Mouse (Mus musculus) adrenal gland, postnatal 14 days (tissue): ENCODE measurements around the gene Cpne6. TPM values are rescaled to one million over a fixed set of nuclear protein-coding genes. Genes with fewer than 3 reads are reported as not detected.
A peak's percentile ranks its signal among the peaks of the same experiment; 100 is the strongest.

Source experiments
- DNase-seq: peaks from one replicate; pipeline ENCODE4 v3.0.0; 2021; ENCODE audit warnings: mixed read lengths
- total RNA-seq: library from RNA; stranded (reverse); gene quantifications from 2 replicates; pipeline ENCODE4 v1.2.3, GENCODE M21; 2021

The Cpne6 gene
- total RNA-seq, 1 experiment from 2014 or later, result not detected

DNA sequence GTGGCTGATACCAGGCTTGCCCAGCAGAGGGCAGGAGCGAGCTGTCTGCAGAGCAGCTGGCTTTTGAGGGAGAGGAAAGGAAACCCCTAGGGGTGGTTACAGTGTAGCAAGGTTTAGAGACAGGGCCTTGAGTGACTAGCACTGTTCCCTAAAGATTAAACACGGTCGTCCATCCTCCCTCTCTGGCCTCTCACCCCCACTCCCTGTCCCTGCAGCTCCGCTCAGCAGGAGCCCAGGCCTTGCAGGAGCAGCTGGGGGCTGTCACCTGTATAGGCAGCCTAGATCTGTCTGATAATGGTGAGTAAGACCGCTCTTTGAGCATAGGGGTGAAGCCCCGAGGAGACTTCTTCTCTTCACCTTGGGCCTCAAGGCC lies 12.8 kb upstream of the Cpne6 start:
- DNase-seq, result peak; percentile 93

DNA sequence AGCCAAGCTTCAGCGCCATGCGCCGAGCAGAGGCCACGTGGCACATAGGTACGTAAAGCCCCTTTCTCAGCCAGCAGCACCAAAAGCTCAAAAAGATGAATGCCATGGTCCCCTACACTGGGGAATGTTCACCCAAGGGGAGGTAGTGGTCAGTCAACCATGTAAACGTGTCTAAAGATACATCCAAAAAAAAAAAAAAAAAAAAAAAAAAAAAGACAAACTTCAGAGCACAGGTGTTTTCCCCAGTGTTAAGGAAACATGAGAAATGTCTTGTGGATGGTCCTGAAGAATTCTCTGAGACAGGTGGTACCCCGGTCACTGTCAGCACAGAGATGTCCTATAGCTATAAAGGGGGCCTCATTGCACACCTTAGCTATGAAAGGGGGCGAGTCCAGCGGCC lies 4.6 kb upstream of the Cpne6 start:
- DNase-seq, result no peak

DNA sequence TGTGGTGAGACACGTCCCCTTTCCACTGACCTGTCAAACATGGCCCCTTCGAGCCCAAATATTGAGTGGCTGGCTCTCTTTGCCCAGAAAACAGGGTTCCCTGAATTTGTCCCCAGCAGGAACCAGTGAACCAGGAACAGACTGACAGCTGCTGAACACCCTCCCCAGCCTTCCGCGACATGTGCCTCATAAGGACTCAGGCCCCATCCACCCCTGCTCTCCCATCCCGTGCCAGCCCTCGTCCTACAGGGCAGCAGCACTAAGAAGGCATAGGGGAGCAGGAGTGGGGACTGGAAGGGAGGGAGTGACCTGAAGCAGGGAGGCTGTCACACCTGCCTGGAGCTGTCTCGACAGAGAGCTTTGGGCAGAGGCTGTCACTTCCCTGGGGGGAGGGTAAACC lies 2.4 kb upstream of the Cpne6 start:
- DNase-seq, result no peak

DNA sequence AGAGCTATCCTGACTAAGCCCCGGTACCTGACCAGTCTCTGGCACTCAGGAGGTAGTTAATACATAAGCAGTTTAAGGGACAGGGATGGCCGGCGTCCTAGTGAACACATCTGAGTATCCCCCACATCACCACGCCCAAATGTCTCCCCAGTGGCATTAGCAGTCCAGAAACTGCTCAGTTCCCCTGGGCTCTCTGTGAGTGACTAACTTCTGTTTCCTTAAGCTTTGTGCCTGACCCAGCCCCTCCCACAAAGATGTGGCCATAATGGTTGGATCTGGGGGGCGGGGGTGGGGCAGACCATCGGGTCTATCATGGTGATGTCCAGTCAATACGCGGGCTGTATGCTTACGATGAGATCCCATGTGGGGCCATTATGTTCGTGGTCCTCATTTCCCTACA lies 705 bp upstream of the Cpne6 start:
- DNase-seq, result no peak

DNA sequence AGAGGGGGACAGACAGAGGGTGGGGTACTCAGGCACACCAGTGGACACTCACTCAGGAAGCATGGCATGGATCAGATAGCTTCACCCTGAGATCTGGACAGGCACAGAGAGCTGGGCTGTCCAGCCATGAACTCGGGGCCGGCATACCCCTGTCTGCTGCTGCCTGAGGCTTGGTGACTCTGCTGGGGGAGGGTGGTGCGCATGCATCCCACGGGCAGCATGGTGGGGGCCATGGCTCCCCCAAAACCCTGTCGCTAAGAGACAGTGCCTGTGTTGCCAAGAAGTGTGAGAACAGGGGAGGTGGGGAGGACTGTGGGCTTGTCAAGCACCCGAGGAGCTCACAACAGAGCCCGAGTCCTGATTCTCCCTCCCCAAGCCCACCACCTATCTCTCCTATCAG lies 792 bp downstream of the Cpne6 start:
- DNase-seq, result no peak

DNA sequence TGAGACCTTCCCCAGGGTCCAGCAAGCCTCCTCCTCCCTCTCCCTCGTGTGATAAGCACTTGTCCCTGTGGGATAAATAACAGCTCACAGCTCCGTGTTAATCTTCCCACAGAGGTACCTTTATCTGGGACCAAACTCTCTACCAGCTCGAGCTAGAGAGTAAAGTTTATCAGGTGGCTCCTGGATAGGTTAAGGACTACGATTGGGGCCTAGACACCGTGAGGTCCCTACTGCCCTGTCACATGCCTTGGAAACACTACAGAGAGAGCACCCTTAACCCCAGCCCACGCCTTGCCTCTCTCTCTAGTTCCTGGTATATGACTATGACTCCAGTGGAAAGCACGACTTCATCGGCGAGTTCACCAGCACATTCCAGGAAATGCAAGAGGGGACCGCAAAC lies 3.7 kb downstream of the Cpne6 start:
- no peak for DNase-seq

DNA sequence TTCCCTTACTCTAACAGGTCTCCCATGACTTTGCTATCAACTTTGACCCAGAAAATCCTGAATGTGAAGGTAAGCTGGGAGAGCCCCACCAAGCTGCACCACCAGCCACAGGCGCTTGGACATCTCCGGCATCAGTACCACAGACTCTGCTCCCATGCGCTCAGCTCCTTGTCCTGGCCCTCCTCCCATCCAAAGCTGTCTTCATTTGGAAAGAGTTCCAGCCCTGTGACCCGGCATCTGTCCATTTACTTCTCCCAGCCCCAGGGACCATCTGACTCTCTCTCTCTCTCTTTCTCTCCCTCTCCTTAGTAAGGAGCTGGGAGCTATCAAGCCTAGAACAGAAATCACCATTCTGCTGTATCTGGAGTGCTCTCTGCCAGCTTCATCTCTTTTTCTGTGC lies 5.6 kb downstream of the Cpne6 start:
- no peak for DNase-seq

DNA sequence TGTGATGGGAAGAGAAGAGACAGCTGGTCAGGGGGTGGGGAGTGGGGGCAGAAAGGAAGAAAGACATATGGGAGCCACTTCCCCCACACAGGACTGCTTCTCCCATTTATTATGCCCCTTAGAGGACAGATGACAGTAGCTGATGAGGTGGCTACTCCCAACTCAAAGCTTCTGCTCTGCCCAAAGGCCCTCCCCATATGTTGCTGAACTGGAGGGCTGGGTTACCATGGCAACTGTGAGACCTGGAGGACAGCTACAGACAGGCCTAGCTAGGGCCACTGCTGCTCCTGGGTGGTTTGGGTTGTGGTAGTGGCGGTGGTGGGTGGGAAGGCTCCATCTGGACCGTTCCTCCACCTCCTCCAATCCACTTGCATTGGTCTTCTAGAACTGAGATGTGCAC lies 8.7 kb downstream of the Cpne6 start:
- no peak for DNase-seq

DNA sequence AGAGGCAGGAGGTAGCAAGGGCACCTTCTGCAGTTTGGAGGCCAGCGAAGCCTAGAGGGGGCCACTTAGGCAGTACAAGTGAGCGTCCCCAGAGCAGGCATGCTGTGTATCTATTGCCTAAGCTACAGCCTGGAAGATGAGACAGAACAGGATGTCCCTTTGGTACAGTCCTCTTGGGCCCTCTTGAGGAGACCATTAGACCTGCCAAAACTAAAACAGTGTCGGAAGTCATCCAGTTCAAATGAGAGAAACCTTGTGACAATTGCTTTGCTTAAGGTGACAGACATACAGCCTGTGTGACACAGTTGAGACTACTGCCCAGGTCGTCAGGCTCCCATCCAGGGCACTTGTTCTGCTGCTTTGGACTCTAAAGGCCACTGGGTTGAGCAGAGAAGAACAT lies 9.4 kb downstream of the Cpne6 start:
- DNase-seq, result no peak

DNA sequence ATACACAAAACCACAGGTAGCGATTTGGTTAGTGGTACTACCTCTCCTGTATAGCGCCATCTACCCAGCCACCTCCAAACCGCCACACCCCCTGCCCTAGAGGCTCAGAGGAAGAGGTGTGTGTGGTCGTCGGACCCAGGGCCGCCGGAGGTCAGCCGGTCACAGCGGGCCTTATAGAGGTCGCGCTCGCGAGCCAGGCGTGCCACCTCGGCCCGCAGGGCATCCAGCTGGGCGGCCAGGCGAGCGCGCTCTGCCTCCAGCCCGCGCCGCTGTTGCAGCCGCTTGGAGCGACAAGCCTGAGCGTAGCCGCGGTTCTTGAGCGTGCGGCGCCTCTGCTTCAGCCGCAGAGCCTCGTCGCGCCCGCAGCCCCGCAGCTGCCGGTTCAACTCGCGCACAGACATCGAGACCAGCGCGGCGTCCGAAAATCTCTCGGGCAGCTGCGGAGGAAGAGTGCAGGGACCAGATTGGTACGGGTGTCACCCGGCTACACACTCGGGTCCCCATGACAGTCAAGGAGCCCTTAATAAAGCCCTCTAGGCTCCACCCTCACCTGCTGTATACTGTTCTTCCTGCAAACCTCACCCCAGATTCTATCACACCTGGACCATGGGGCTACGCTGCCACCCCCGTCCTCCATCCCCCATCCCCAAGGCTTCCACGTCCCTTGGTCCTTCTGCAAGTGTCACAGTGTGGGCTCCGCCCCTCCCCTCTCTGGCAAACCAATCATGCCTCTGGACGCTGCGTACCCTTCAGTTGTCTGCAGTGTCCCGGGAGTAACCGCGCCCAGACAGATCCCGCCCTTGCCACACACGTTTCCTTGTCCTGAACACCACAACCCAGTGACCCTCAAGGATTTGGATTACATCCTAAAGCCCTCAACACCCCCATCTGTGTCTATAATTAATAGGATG lies 10.5 kb downstream of the Cpne6 start:
- peak; percentile 49 for DNase-seq

DNA sequence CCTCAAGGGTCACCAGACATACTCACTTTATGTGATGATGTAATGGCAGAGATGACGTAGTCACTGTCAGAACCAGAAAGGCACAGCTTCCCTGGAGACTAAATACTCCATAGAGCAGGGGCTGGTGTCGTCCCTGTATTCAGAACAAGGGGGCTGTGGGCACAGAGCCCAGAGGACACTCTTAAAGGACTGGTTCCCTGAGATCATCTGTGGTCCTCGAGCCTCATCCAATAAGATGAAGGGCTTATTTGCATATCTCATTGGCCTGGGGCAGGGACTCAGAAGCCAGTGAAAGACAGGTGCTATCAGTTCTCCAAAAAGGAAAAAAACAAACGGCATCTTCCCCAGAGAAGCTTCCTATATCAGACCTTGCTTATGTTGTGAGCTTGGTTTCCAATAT lies 13.8 kb downstream of the Cpne6 start:
- DNase-seq, result no peak

DNA sequence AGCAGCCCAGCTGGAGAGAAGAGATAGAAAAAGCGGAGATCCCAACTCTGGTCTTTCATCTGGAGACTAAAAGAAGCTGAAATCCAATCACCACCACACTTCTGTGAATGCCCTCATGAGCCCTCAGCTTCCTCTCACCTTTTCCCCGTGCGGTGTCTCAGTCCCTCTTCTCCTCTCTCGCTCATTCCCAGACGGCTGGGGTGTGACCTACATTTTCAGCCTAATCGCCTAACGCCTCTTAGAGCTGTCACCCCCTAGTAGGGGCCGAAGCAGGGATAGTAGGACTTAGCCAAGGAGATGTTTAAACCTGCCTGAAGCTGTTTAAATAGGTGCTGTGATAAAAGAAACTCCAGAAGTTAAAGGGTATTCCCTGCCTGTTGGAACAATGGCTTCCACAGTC lies 14.5 kb downstream of the Cpne6 start, which contains the start of gene Nrl:
Gene Nrl (minus strand): TSS at position 197 of the 400 bp plus-strand sequence.
- no peak for DNase-seq

DNA sequence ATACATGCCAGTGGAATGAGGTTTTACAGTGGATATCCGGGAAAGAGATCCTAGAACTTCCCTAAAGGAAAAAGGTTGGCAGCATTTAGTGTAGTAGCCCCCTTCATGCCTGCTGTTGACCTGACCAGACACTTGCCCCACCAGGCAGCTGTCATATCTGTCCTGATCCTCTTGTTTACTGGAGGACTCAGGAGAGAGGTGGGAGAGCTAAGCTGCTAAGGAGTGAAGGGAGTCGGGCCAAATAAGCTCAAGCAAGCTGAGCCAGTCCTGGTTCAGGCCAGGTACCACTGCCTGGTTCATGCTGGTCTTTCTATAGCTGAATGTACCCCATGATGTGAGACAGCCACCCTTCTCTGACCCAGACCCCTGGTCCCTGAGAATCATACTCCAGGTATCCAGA lies 16.4 kb downstream of the Cpne6 start:
- DNase-seq, result no peak

DNA sequence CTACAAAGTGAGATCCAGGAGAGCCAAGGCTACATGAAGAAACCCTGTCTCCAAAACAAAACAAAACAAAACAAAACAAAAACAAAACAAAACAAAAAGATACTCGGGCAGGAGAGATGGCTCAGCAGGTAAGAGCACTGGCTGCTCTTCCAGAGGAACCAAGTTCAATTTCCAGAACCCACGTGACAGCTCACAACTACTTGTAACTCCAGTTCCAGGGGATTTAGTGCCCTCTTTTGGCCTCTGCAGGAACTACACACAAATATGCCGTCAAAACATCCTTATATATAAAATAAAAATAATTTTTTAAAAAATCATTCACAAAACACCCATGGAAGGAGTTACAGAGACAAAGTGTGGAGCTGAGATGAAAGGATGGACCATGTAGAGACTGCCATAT lies 17.7 kb downstream of the Cpne6 start:
- peak; percentile 28 for DNase-seq

DNA sequence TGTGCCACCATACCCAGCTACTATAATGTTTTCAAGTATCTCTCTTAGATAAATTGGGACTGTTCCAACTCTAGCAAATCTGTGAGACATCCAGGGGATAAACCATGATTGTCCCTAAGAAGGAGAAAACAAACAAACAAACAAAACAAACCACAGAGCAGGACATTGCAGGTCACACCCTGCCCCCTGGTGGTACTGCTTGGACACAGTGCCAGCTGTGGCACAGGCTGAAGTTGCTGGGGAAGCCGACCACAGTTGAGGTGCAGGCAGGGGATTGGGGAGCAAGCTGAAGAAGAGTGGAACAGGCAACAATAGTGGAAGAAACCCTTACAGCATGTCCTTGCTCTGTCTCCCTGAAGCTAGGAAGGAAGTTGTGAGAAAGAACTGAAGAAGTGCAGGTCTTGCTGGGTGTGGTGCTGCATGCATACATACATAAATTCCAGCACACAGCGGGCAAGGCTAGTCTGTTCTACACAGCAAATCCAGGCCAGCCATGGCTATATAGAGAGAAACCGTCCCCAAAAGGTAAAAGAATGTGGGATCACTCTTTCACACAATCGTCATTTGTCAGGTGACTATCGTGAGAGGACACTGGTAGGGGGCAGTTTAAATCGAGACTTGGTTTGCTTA lies 26.0 kb downstream of the Cpne6 start:
- DNase-seq, result peak; percentile 74

DNA sequence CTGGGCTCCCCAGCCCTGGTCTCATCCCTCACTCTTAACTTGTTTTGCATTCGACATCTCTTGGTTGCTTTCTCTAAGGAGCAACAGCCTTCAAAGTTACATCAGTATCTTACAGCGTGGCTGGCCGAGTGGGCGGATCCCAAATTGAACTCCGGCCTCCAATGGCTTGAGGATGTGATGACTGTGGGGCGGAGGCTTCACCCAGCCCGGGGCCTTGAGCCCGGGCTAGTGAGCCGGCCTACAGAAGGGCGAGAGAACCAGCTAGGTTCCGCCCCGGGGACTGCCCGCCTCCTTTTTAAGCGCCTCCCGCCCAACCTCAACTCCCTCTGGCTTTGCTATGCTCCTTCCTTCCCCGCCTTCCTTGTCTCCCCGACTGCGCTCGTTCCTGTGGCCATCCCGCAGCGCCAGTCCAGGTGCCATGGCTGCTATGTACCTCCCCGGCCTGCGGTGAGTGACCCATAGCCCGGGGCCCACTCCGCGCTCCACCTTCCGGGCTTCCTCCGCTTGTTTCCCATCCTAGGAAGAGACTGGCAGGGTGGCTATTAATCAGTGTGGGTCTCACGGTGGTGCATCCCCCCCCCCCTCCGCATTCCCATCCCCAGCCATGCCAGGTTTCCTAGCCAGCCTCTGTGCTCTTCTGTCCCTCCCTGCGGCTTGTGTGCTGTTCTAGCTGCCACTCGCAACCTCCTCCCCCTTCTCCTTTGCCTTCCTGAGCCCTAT lies 30.0 kb downstream of the Cpne6 start, which contains the start of gene Pck2:
Gene Pck2 (plus strand): TSS at position 200 of the 720 bp plus-strand sequence.
- DNase-seq, result peak; percentile 95

DNA sequence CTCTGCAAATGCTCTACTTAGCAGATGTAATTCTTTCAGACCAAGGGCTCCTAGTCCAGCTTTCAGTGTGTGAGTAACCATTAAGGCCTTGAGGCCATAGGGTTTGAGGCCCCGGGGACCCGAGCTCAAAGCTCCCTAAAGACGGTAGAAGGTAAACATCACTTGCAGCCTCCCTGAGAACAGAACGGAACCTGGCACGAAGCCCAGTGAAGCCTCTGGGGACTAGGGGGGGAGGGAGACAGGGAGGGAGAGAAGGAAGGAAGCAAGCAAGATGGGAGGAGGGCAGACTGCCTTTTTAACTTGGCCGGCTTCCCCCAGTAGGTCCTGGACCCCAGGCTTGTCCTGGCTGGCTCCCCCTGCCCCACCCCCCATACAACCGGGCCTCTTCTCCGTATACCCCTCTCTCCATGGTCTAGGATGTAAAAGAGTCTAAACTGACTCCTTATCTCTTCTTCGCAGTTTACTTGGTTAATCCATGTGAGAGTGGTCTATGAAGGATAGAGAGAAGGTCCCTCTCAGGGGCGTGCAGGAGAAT lies 30.6 kb downstream of the Cpne6 start:
- peak; percentile 93 for DNase-seq

DNA sequence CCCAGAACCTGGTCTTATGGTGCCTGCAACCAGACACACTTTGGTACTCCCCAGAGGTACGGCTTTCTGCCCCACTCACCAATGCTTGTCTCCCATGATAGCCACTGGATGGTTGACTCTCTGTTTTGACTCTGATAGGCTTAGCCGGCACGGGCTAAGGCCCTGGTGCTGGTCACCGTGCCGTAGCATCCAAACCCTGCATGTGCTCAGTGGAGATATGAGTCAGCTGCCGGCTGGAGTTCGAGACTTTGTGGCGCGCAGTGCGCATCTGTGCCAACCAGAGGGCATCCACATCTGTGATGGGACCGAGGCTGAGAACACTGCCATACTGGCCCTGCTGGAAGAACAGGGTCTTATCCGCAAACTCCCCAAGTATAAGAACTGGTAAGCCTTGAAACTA lies 32.0 kb downstream of the Cpne6 start:
- no peak for DNase-seq

DNA sequence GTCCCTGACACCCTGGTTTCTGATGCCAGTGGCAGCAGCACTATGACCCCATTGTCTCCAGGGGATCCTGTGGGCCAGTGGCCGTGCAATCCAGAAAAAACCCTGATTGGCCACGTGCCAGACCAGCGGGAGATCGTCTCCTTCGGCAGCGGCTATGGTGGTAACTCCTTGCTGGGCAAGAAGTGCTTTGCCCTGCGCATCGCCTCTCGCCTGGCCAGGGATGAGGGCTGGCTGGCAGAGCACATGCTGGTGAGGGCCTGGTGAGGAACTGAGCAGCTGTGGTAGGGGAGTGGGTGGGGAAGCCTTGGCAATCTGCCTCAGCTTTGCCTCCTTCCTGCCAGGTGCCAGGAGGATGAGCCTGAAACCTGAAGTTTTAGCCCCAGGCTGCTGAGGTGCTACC lies 34.1 kb downstream of the Cpne6 start:
- no peak for DNase-seq

DNA sequence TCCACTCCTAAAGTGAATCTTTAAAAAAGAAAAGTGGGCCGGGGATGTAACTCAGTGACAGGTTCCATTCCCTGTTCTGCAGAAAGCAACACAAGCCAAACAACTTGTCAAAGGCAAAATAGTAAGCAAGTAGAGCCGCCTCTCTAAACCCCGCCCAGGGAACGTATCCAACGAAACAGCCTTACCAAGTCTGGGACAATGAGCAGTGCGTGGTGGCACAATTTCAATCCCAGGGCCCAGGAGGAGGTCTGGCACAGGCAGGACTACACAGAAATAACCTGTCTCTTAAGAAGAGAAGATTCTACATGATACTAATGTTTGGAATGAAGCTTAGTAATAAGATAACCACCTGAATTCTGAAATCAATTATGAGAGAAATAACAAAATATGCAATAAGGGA lies 39.9 kb downstream of the Cpne6 start:
- DNase-seq, result no peak

DNA sequence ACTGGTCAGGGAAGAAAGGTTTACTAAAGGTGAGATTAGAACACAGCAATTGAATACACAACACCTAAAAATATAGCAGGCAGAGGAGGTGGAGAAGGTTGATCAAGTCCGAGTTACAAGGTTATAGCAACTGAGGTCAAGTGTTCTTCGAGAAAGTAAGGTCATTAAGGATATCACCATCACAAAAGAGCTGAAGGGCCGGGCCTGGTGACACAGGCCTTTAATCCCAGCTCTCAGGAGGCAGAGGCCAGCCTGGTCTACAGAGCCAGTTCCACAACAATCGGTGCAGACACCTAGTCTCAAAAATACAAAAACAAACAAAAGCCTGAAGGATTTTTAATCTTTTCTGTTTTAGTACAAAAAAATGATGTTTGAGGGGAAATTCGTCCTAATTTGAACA lies 41.1 kb downstream of the Cpne6 start:
- no peak for DNase-seq

DNA sequence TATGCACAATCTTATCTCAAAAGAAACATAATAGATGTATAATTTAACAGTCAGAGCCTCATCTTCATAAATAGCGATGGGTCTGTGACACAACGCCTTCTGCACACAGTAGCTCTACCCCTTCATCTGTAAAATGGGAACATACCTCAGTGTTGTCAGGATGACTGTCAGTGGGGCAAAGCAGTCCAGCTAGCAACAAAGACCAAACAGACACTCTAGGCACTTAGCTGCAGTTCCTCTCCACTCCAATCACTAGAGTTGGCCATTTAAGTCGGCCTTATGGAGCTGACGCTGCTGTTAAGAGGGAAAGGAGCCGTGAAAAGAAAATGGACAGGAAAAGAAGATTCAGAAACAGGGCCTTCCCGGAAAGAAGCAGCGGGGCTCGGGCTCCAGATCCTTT lies 41.5 kb downstream of the Cpne6 start:
- no peak for DNase-seq

DNA sequence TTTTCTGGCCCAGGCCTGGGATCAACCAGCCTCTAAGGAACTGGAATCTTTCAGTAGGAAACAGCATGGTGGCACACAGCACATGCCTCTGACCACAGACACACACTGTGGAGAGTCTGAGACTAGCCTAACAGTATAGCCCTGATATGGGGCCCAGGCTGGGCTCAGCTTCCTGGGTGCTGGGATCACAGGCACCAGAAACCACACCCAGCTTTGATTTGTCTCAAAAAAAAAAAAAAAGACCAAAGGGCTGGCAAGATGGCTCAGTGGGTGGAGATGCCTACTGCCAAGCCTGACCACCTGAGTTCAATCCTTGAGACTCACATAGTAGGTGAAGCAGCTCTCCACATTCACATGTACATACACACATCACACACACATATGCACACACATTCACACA lies 44.4 kb downstream of the Cpne6 start:
- DNase-seq, result no peak
